Mouse (Mus musculus) midbrain, embryonic 10.5 days (tissue): ENCODE results near the gene Parp4. TPM values are rescaled to one million over a fixed set of nuclear protein-coding genes. Genes with fewer than 3 reads are reported as not detected.

Source experiments
- DNase-seq: peaks from one replicate; pipeline ENCODE4 v3.0.0-alpha.2; 2017; ENCODE audit warnings: low spot score
- H3K27ac ChIP-seq: fragments of 300-500 bp; sonication (generic); replicated peaks from 2 replicates; pipeline ENCODE4 v1.5.1; 2016; ENCODE audit warnings: mild to moderate bottlenecking
- H3K27me3 ChIP-seq: fragments of 300-500 bp; sonication (generic); 2 replicates; pipeline ENCODE4 v1.6.1; 2016; ENCODE audit warnings: low read depth, mild to moderate bottlenecking; ENCODE audit not compliant: poor library complexity, severe bottlenecking
- H3K36me3 ChIP-seq: fragments of 300-500 bp; sonication (generic); 2 replicates; pipeline ENCODE4 v1.6.1; 2016; ENCODE audit warnings: mild to moderate bottlenecking, moderate library complexity
- H3K4me1 ChIP-seq: fragments of 300-500 bp; sonication (generic); 2 replicates; pipeline ENCODE4 v1.6.1; 2016
- H3K4me3 ChIP-seq: fragments of 300-500 bp; sonication (generic); 2 replicates; pipeline ENCODE4 v1.5.1; 2016; ENCODE audit warnings: mild to moderate bottlenecking, moderate library complexity
- H3K9me3 ChIP-seq: fragments of 300-500 bp; sonication (generic); replicated peaks from 2 replicates; pipeline ENCODE4 v1.6.1; 2016; ENCODE audit warnings: mild to moderate bottlenecking
- WGBS: fragments of 180-500 bp; shearing (Covaris S2); methylation state at CpG from one replicate; pipeline ENCODE4 v1.1.7; 2016; 5-methylcytosine and 5-hydroxymethylcytosine counted together
- polyA plus RNA-seq: library from polyadenylated mRNA; unstranded; fragments of >200 nt; fragmentation: Nextera tagmentation; extraction: Ambion mirVana; gene quantifications from 2 replicates; pipeline ENCODE4 v1.2.1, GENCODE M21; 2016

The Parp4 gene
- 1.4 and 1.6 TPM in 2 replicates for polyA plus RNA-seq

- Histone ChIP-seq H3K4me3 (peak within 1 kb of the TSS; percentile 63), H3K9me3 (no peaks in the 10 kb centered on the region), H3K36me3 (no peaks in the 10 kb centered on the region), H3K4me1 (peaks cover 21% of the 10 kb centered on the region), H3K27ac (peak within 1 kb of the TSS; percentile 75), H3K27me3 (peaks cover 11% of the 10 kb centered on the region)
- WGBS: 1% methylated on average over 24 of the region's 24 CpGs
- DNase-seq: peak; percentile 63
These were observed at the start of gene Parp4, which contains the start of gene Cenpj for GRCm38 (mm10) chr14:56575416-56575815. Parp4 (plus strand) TSS chr14:56575619. Cenpj (minus strand) TSS chr14:56575425.

- no peak overlapping the region for H3K27ac ChIP-seq
- DNase-seq: no peak
- WGBS: 96% methylated on average over 2 of the region's 2 CpGs
- peaks cover 92% of the 10 kb centered on the region for H3K36me3 ChIP-seq
- no peaks in the 10 kb centered on the region for H3K4me1 ChIP-seq
- H3K4me3 ChIP-seq: no peak overlapping the region
- no peaks in the 10 kb centered on the region for H3K27me3 ChIP-seq
- no peaks in the 10 kb centered on the region for H3K9me3 ChIP-seq
These were observed 44.6 kb upstream of the Parp4 start for GRCm38 (mm10) chr14:56530788-56531187.

GRCm38 (mm10) chr14:56544946-56545345, 30.5 kb upstream of the Parp4 start:
- no peak for DNase-seq

GRCm38 (mm10) chr14:56545491-56545890, 29.9 kb upstream of the Parp4 start:
- Histone ChIP-seq H3K27me3 (no peaks in the 10 kb centered on the region), H3K4me3 (no peak overlapping the region), H3K36me3 (peaks cover 76% of the 10 kb centered on the region), H3K27ac (no peak overlapping the region), H3K4me1 (no peaks in the 10 kb centered on the region), H3K9me3 (no peaks in the 10 kb centered on the region)
- WGBS: 98% methylated on average over 4 of the region's 4 CpGs
- DNase-seq: no peak

More at GRCm38 (mm10) chr14:56544946-56545345, 30.5 kb upstream of the Parp4 start:
- no peak overlapping the region for H3K27ac ChIP-seq
- H3K4me3 ChIP-seq: no peak overlapping the region
- 98% methylated on average over 1 of the region's 1 CpGs for WGBS
- no peaks in the 10 kb centered on the region for H3K27me3 ChIP-seq
- no peaks in the 10 kb centered on the region for H3K4me1 ChIP-seq
- peaks cover 73% of the 10 kb centered on the region for H3K36me3 ChIP-seq
- no peaks in the 10 kb centered on the region for H3K9me3 ChIP-seq

GRCm38 (mm10) chr14:56550960-56551359, 24.5 kb upstream of the Parp4 start:
- Histone ChIP-seq H3K27ac (no peak overlapping the region), H3K36me3 (peaks cover 87% of the 10 kb centered on the region), H3K27me3 (no peaks in the 10 kb centered on the region), H3K4me3 (no peak overlapping the region), H3K4me1 (no peaks in the 10 kb centered on the region), H3K9me3 (no peaks in the 10 kb centered on the region)
- WGBS: 88% methylated on average over 4 of the region's 4 CpGs
- DNase-seq: no peak

- 93% methylated on average over 6 of the region's 6 CpGs for WGBS
- no peak overlapping the region for H3K27ac ChIP-seq
- H3K4me1 ChIP-seq: no peaks in the 10 kb centered on the region
- no peak overlapping the region for H3K4me3 ChIP-seq
- no peaks in the 10 kb centered on the region for H3K9me3 ChIP-seq
- H3K36me3 ChIP-seq: peaks cover 87% of the 10 kb centered on the region
- no peaks in the 10 kb centered on the region for H3K27me3 ChIP-seq
- no peak for DNase-seq
These were observed 22.5 kb upstream of the Parp4 start for GRCm38 (mm10) chr14:56552924-56553323.

GRCm38 (mm10) chr14:56553331-56553730, 22.1 kb upstream of the Parp4 start:
- DNase-seq: no peak
- Histone ChIP-seq H3K4me3 (no peak overlapping the region), H3K4me1 (no peaks in the 10 kb centered on the region), H3K36me3 (peaks cover 87% of the 10 kb centered on the region), H3K27ac (no peak overlapping the region), H3K9me3 (no peaks in the 10 kb centered on the region), H3K27me3 (no peaks in the 10 kb centered on the region)
- 95% methylated on average over 7 of the region's 7 CpGs for WGBS

- WGBS: 90% methylated on average over 2 of the region's 2 CpGs
- peaks cover 86% of the 10 kb centered on the region for H3K36me3 ChIP-seq
- no peaks in the 10 kb centered on the region for H3K9me3 ChIP-seq
These were observed 20.7 kb upstream of the Parp4 start for GRCm38 (mm10) chr14:56554716-56555115.

GRCm38 (mm10) chr14:56559134-56559533, 16.3 kb upstream of the Parp4 start:
- no peaks in the 10 kb centered on the region for H3K9me3 ChIP-seq
- H3K27me3 ChIP-seq: no peaks in the 10 kb centered on the region
- H3K4me1 ChIP-seq: no peaks in the 10 kb centered on the region
- no peak overlapping the region for H3K4me3 ChIP-seq
- no peak for DNase-seq
- WGBS: 92% methylated on average over 3 of the region's 3 CpGs
- H3K27ac ChIP-seq: no peak overlapping the region
- peaks cover 79% of the 10 kb centered on the region for H3K36me3 ChIP-seq

More at GRCm38 (mm10) chr14:56554716-56555115, 20.7 kb upstream of the Parp4 start:
- Histone ChIP-seq H3K4me1 (no peaks in the 10 kb centered on the region), H3K4me3 (no peak overlapping the region), H3K27ac (no peak overlapping the region), H3K27me3 (no peaks in the 10 kb centered on the region)
- no peak for DNase-seq

GRCm38 (mm10) chr14:56567476-56567875, 7.9 kb upstream of the Parp4 start:
- Histone ChIP-seq H3K27ac (no peak overlapping the region), H3K9me3 (no peaks in the 10 kb centered on the region), H3K4me3 (no peak overlapping the region), H3K36me3 (peaks cover 36% of the 10 kb centered on the region), H3K4me1 (peaks cover 26% of the 10 kb centered on the region), H3K27me3 (no peaks in the 10 kb centered on the region)
- no peak for DNase-seq
- WGBS: 80% methylated on average over 7 of the region's 7 CpGs

- Histone ChIP-seq H3K27me3 (no peaks in the 10 kb centered on the region), H3K9me3 (no peaks in the 10 kb centered on the region), H3K4me3 (no peak overlapping the region), H3K4me1 (peaks cover 28% of the 10 kb centered on the region), H3K27ac (no peak overlapping the region), H3K36me3 (peaks cover 23% of the 10 kb centered on the region)
- DNase-seq: no peak
- WGBS: 91% methylated on average over 4 of the region's 4 CpGs
These were observed 6.4 kb upstream of the Parp4 start for GRCm38 (mm10) chr14:56569041-56569440.

GRCm38 (mm10) chr14:56571310-56572093, 3.9 kb upstream of the Parp4 start:
- peak; percentile 98 for DNase-seq
- H3K4me1 ChIP-seq: peaks cover 37% of the 10 kb centered on the region
- peaks cover 4% of the 10 kb centered on the region for H3K36me3 ChIP-seq
- peak overlapping the region; percentile 83 for H3K4me3 ChIP-seq
- peaks cover 11% of the 10 kb centered on the region for H3K27me3 ChIP-seq
- peak overlapping the region; percentile 92 for H3K27ac ChIP-seq
- H3K9me3 ChIP-seq: no peaks in the 10 kb centered on the region
- WGBS: under 1% methylated on average over 59 of the region's 59 CpGs

GRCm38 (mm10) chr14:56572546-56572945, 2.9 kb upstream of the Parp4 start:
- H3K27ac ChIP-seq: peak overlapping the region; percentile 92
- H3K9me3 ChIP-seq: no peaks in the 10 kb centered on the region
- peaks cover 11% of the 10 kb centered on the region for H3K27me3 ChIP-seq
- DNase-seq: no peak
- peak overlapping the region; percentile 83 for H3K4me3 ChIP-seq
- WGBS: 70% methylated on average over 2 of the region's 2 CpGs
- no peaks in the 10 kb centered on the region for H3K36me3 ChIP-seq
- peaks cover 37% of the 10 kb centered on the region for H3K4me1 ChIP-seq
